In the genomic region with DNA sequence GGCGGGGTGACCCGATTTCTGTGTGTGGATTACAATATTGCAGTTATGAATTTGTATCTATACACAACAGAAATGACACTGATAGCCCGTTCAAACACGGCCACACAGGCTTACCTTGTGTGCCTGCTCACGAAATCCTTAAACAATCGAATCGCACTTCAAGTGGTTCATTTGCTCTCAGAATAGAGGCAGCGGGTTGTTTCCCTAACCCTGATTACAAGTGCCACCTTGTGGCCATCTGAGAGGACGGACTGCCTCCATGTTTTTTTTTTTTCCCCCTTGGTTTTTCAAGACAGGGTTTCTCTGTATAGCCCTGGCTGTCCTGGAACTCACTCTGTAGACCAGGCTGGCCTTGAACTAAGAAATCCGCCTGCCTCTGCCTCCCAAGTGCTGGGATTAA, we compare ENCODE assay signal across 9 mouse cellular contexts.
DNase-seq lines count a peak whose midpoint lies in the region; ATAC-seq and TF ChIP-seq lines count a peak whose summit lies in the region.
"Had no signal": no experiment of that assay in that cellular context is flagged by ENCODE, and none has a peak within 500 bp of the region (broad histone marks: within the 10 kb centered on the region; RNA-seq: fewer than 3 reads in every experiment).

No protein-coding gene starts in this region.

- intact Hi-C loops in heart, postnatal 14 days (cut with DNase I), result loop anchor here (1.0 kb wide), 1 partner anchor 57 kb away; no protein-coding TSS in a partner anchor

- no peak overlapping the region for H3K27ac ChIP-seq in midbrain, embryonic 11.5 days (ENCODE audit: low read depth, low read length)
- H3K27ac ChIP-seq in midbrain, embryonic 16.5 days (ENCODE audit: low read length), result no peak overlapping the region
- H3K27ac ChIP-seq in embryonic facial prominence, embryonic 10.5 days (replicated peaks), result no peak overlapping the region
- no peak overlapping the region for H3K27ac ChIP-seq in liver, postnatal 0 days (ENCODE audit: low read depth)
- H3K27ac ChIP-seq: macrophage had no signal

- 41% methylated on average over 10 of the region's 10 CpGs for WGBS in midbrain, embryonic 11.5 days
- WGBS in midbrain, embryonic 16.5 days, result 34% methylated on average over 10 of the region's 10 CpGs
- 48% methylated on average over 10 of the region's 10 CpGs for WGBS in embryonic facial prominence, embryonic 10.5 days
- 24% methylated on average over 10 of the region's 10 CpGs for WGBS in liver, postnatal 0 days (ENCODE audit: insufficient replicate concordance)

- no peaks in the 10 kb centered on the region for H3K9me3 ChIP-seq in midbrain, embryonic 11.5 days (ENCODE audit: control insufficient read depth, low read length)
- no peaks in the 10 kb centered on the region for H3K9me3 ChIP-seq in midbrain, embryonic 16.5 days (replicated peaks; ENCODE audit: control insufficient read depth, low read length, poor library complexity, severe bottlenecking)
- no peaks in the 10 kb centered on the region for H3K9me3 ChIP-seq in embryonic facial prominence, embryonic 10.5 days
- no peaks in the 10 kb centered on the region for H3K9me3 ChIP-seq in liver, postnatal 0 days (ENCODE audit: low read length)

- peak; percentile 75 for TF ChIP-seq CTCF in liver, postnatal 0 days (IDR thresholded peaks at IDR 0.05; ENCODE audit: low read depth)

- DNase-seq in midbrain, embryonic 11.5 days (ENCODE audit: low spot score, missing footprints), result peak; percentile 88
- peak; percentile 37 for DNase-seq in T-cell, adult 2 months (ENCODE audit: low spot score)
- DNase-seq in embryonic facial prominence, embryonic 10.5 days (ENCODE audit: low spot score), result peak; percentile 46
- peak; percentile 48 to 72 for DNase-seq in heart, postnatal 14 days
- DNase-seq in liver, postnatal 0 days, result no peak
- peak; percentile 31 for DNase-seq in right cerebral cortex, postnatal 4 days
- DNase-seq in spleen, postnatal 14 days (ENCODE audit: low spot score in 2 of 2), result no peak

- ATAC-seq in midbrain, embryonic 11.5 days (ENCODE audit: low FRiP score), result peak; percentile 56
- ATAC-seq in midbrain, embryonic 16.5 days, result no peak
- ATAC-seq in liver, postnatal 0 days, result no peak

- H3K4me1 ChIP-seq in midbrain, embryonic 11.5 days (ENCODE audit: control insufficient read depth, insufficient read depth, low read length), result peaks cover 2% of the 10 kb centered on the region; the same call in 1 of the 2 replicates
- H3K4me1 ChIP-seq in midbrain, embryonic 16.5 days (ENCODE audit: control insufficient read depth, insufficient read depth, low read length), result 0 out of 2 replicates have a peak, but pooled peaks cover 2% of the 10 kb centered on the region
- peaks cover 20% of the 10 kb centered on the region for H3K4me1 ChIP-seq in embryonic facial prominence, embryonic 10.5 days
- H3K4me1 ChIP-seq in liver, postnatal 0 days (ENCODE audit: insufficient read depth), result no peaks in the 10 kb centered on the region

- no peak overlapping the region for H3K9ac ChIP-seq in midbrain, embryonic 11.5 days (ENCODE audit: low read length)
- no peak overlapping the region for H3K9ac ChIP-seq in midbrain, embryonic 16.5 days (ENCODE audit: low read depth, low read length)
- no peak overlapping the region for H3K9ac ChIP-seq in liver, postnatal 0 days (replicated peaks)

- no peak overlapping the region for H3K4me3 ChIP-seq in midbrain, embryonic 11.5 days (ENCODE audit: low read depth, low read length)
- no peak overlapping the region for H3K4me3 ChIP-seq in midbrain, embryonic 16.5 days (ENCODE audit: low read depth, low read length)
- no peak overlapping the region for H3K4me3 ChIP-seq in embryonic facial prominence, embryonic 10.5 days
- H3K4me3 ChIP-seq in liver, postnatal 0 days (ENCODE audit: low read depth, low read length), result no peak overlapping the region

- no peak overlapping the region for H3K4me2 ChIP-seq in midbrain, embryonic 11.5 days
- no peak overlapping the region for H3K4me2 ChIP-seq in midbrain, embryonic 16.5 days (ENCODE audit: low read length)
- H3K4me2 ChIP-seq in liver, postnatal 0 days (ENCODE audit: low read depth, low read length), result no peak overlapping the region

- H3K36me3 ChIP-seq in midbrain, embryonic 11.5 days (ENCODE audit: control insufficient read depth, insufficient read depth, low read length), result no peaks in the 10 kb centered on the region
- H3K36me3 ChIP-seq in midbrain, embryonic 16.5 days (ENCODE audit: control insufficient read depth, insufficient read depth, low read length), result no peaks in the 10 kb centered on the region
- H3K36me3 ChIP-seq in embryonic facial prominence, embryonic 10.5 days (replicated peaks), result peaks cover 44% of the 10 kb centered on the region
- H3K36me3 ChIP-seq in liver, postnatal 0 days (replicated peaks; ENCODE audit: insufficient read depth, low read length), result no peaks in the 10 kb centered on the region

- H3K27me3 ChIP-seq in midbrain, embryonic 11.5 days (ENCODE audit: control insufficient read depth, insufficient read depth, low read length), result no peaks in the 10 kb centered on the region
- H3K27me3 ChIP-seq in midbrain, embryonic 16.5 days (ENCODE audit: control insufficient read depth, insufficient read depth, low read depth, low read length), result no peaks in the 10 kb centered on the region
- H3K27me3 ChIP-seq in embryonic facial prominence, embryonic 10.5 days (replicated peaks; ENCODE audit: low read depth, poor library complexity, severe bottlenecking), result no peaks in the 10 kb centered on the region
- H3K27me3 ChIP-seq in liver, postnatal 0 days (ENCODE audit: insufficient read depth, low read length), result no peaks in the 10 kb centered on the region

- no peak for TF ChIP-seq EP300 in liver, postnatal 0 days (IDR thresholded peaks at IDR 0.05; ENCODE audit: low read depth)

Comparison
In these comparisons a context has a peak if more than half of its experiments do, and no peak if none do; other contexts are left out.
1. DNase-seq: peak in midbrain, embryonic 11.5 days (single experiment), T-cell, adult 2 months (single experiment), embryonic facial prominence, embryonic 10.5 days (single experiment), heart, postnatal 14 days (2 of 2) and right cerebral cortex, postnatal 4 days (single experiment); none in liver, postnatal 0 days (single experiment) and spleen, postnatal 14 days (0 of 2).